Mouse (Mus musculus): Measurements from ENCODE around the gene Cmtm5.
"Not testable (repeated sequence)": the region's sequence is repeated elsewhere in the genome, so short reads cannot be mapped to it uniquely, and the experiment has no call there.

Gene Cmtm5

GRCm38 (mm10) chr14:54932645-54933150, 3.4 kb upstream of the Cmtm5 start, which contains the start of gene Il25:
Gene Il25 (plus strand): TSS chr14:54932695.
- DNase-seq (ENCODE audit: low read depth), result no peak

GRCm38 (mm10) chr14:54936831-54937160, 735 bp downstream of the Cmtm5 start:
- no peak for DNase-seq (ENCODE audit: low read depth)

- no peak for DNase-seq (ENCODE audit: low read depth)
Measured at GRCm38 (mm10) chr14:54937361-54938182, 1.5 kb downstream of the Cmtm5 start.

- DNase-seq (ENCODE audit: low read depth), result no peak
Measured at GRCm38 (mm10) chr14:54938431-54939219, 2.6 kb downstream of the Cmtm5 start.

- peak; percentile 77 for DNase-seq (ENCODE audit: low read depth)
Measured at GRCm38 (mm10) chr14:54939434-54940175, 3.5 kb downstream of the Cmtm5 start.

GRCm38 (mm10) chr14:54940176-54940530, 4.1 kb downstream of the Cmtm5 start:
- no peak for DNase-seq (ENCODE audit: low read depth)

GRCm38 (mm10) chr14:54941024-54941978, 5.2 kb downstream of the Cmtm5 start:
- no peak for DNase-seq (ENCODE audit: low read depth)

- no peak for DNase-seq (ENCODE audit: low read depth)
Measured at GRCm38 (mm10) chr14:54942479-54942878, 6.4 kb downstream of the Cmtm5 start.

- no peak for DNase-seq (ENCODE audit: low read depth)
Measured at GRCm38 (mm10) chr14:54943971-54944370, 7.9 kb downstream of the Cmtm5 start.

- no peak for DNase-seq (ENCODE audit: low read depth)
Measured at GRCm38 (mm10) chr14:54944939-54945338, 8.9 kb downstream of the Cmtm5 start.

GRCm38 (mm10) chr14:54945975-54946704, 10.1 kb downstream of the Cmtm5 start:
- no peak for DNase-seq (ENCODE audit: low read depth)

- not testable (repeated sequence) for DNase-seq (ENCODE audit: low read depth)
Measured at GRCm38 (mm10) chr14:54947008-54947407, 10.9 kb downstream of the Cmtm5 start.

- DNase-seq (ENCODE audit: low read depth), result no peak
Measured at GRCm38 (mm10) chr14:54948781-54949180, 12.7 kb downstream of the Cmtm5 start.

- no peak for DNase-seq (ENCODE audit: low read depth)
Measured at GRCm38 (mm10) chr14:54950493-54950892, 14.4 kb downstream of the Cmtm5 start.

- no peak for DNase-seq (ENCODE audit: low read depth)
Measured at GRCm38 (mm10) chr14:54951587-54951986, 15.5 kb downstream of the Cmtm5 start.

GRCm38 (mm10) chr14:54953664-54954206, 17.7 kb downstream of the Cmtm5 start:
- DNase-seq (ENCODE audit: low read depth), result no peak

GRCm38 (mm10) chr14:54954474-54954873, 18.4 kb downstream of the Cmtm5 start:
- no peak for DNase-seq (ENCODE audit: low read depth)

GRCm38 (mm10) chr14:54955481-54955880, 19.4 kb downstream of the Cmtm5 start:
- DNase-seq (ENCODE audit: low read depth), result no peak

GRCm38 (mm10) chr14:54956533-54956932, 20.5 kb downstream of the Cmtm5 start:
- DNase-seq (ENCODE audit: low read depth), result no peak

GRCm38 (mm10) chr14:54958503-54958902, 22.4 kb downstream of the Cmtm5 start:
- DNase-seq (ENCODE audit: low read depth), result no peak

Measured in naive thymus-derived CD4-positive, alpha-beta T cell, adult 2 months (primary cell).